Mouse (Mus musculus) embryonic facial prominence, embryonic 15.5 days (tissue): ENCODE results near the gene Nin. TPM values are rescaled to one million over a fixed set of nuclear protein-coding genes. Genes with fewer than 3 reads are reported as not detected.

ENCODE experiments used
- ATAC-seq: fragments of 200-750 bp; cut with Nextera tagmentation; 2 replicates; pipeline ENCODE4 v1.8.0; 2017; ENCODE audit warnings: low read depth, moderate TSS enrichment; ENCODE audit not compliant: insufficient number of reproducible peaks, low FRiP score, low TSS enrichment
- H3K27ac ChIP-seq: fragments of 300-500 bp; sonication (generic); replicated peaks from 2 replicates; pipeline ENCODE4 v1.5.1; 2015; ENCODE audit warnings: mild to moderate bottlenecking, inconsistent platforms
- H3K27me3 ChIP-seq: fragments of 300-500 bp; sonication (generic); 2 replicates; pipeline ENCODE4 v1.6.1; 2015; ENCODE audit warnings: inconsistent platforms
- H3K36me3 ChIP-seq: fragments of 300-500 bp; sonication (generic); 2 replicates; pipeline ENCODE4 v1.6.1; 2015; ENCODE audit warnings: mild to moderate bottlenecking, inconsistent platforms
- H3K4me1 ChIP-seq: fragments of 300-500 bp; sonication (generic); 2 replicates; pipeline ENCODE4 v1.6.1; 2015; ENCODE audit warnings: inconsistent platforms
- H3K4me2 ChIP-seq: fragments of 300-500 bp; sonication (generic); replicated peaks from 2 replicates; pipeline ENCODE4 v1.6.1; 2015; ENCODE audit warnings: mild to moderate bottlenecking, inconsistent platforms
- H3K4me3 ChIP-seq: fragments of 300-500 bp; sonication (generic); replicated peaks from 2 replicates; pipeline ENCODE4 v1.5.1; 2015; ENCODE audit warnings: mild to moderate bottlenecking, inconsistent platforms
- H3K9ac ChIP-seq: fragments of 300-500 bp; sonication (generic); 2 replicates; pipeline ENCODE4 v1.6.1; 2015; ENCODE audit warnings: inconsistent platforms
- H3K9me3 ChIP-seq: fragments of 300-500 bp; sonication (generic); replicated peaks from 2 replicates; pipeline ENCODE4 v1.6.1; 2016; ENCODE audit warnings: inconsistent platforms
- WGBS: fragments of 180-500 bp; shearing (Covaris S2); methylation state at CpG from one replicate; pipeline ENCODE4 v1.1.7; 2015; 5-methylcytosine and 5-hydroxymethylcytosine counted together
- polyA plus RNA-seq: library from polyadenylated mRNA; unstranded; fragments of >200 nt; fragmentation: Nextera tagmentation; extraction: Ambion mirVana; gene quantifications from 2 replicates; pipeline ENCODE4 v1.2.1, GENCODE M21; 2015

The Nin gene
- polyA plus RNA-seq, 1 experiment from 2014 or later, result 14.8 TPM

GRCm38 (mm10) chr12:70010356-70010755 lies 103.2 kb downstream of the Nin start:
- no peak overlapping the region for H3K4me3 ChIP-seq
- ATAC-seq, result no peak
- 94% methylated on average over 4 of the region's 4 CpGs for WGBS
- no peak overlapping the region for H3K27ac ChIP-seq
- H3K4me1 ChIP-seq, result peaks cover 2% of the 10 kb centered on the region; the same call in 1 of the 2 replicates
- H3K9ac ChIP-seq, result no peak overlapping the region
- peaks cover 19% of the 10 kb centered on the region for H3K36me3 ChIP-seq
- no peaks in the 10 kb centered on the region for H3K27me3 ChIP-seq
- 0 out of 2 replicates have a peak, but pooled peaks cover 3% of the 10 kb centered on the region for H3K9me3 ChIP-seq
- H3K4me2 ChIP-seq, result no peak overlapping the region

DNA sequence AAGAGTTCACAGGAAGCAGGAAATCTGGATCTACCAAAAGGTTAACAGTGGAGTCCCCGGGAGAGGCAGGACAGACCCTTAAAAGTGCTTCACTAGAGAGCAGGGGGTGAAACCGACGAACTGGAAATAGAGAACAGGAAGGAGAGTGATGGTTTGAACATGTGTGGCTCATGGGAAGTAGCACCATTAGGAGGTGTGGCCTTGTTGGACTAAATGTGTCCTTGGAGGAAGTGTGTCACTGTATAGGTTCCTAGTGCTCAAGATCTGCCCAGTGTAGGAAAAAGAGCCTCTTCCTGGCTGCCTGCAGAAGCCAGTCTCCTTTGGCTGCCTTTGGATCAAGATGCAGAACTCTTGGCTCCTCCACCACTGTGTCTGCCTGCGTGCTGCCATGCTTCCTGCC lies 108.4 kb downstream of the Nin start:
- H3K4me2 ChIP-seq, result no peak overlapping the region
- WGBS, result 75% methylated on average over 4 of the region's 4 CpGs
- no peak overlapping the region for H3K9ac ChIP-seq
- no peak overlapping the region for H3K4me3 ChIP-seq
- no peaks in the 10 kb centered on the region for H3K9me3 ChIP-seq
- ATAC-seq, result no peak
- H3K27ac ChIP-seq, result no peak overlapping the region
- no peaks in the 10 kb centered on the region for H3K4me1 ChIP-seq
- no peaks in the 10 kb centered on the region for H3K27me3 ChIP-seq
- H3K36me3 ChIP-seq, result no peaks in the 10 kb centered on the region

- no peak overlapping the region for H3K27ac ChIP-seq
- no peak overlapping the region for H3K9ac ChIP-seq
- no peaks in the 10 kb centered on the region for H3K27me3 ChIP-seq
- 66% methylated on average over 13 of the region's 13 CpGs for WGBS
- no peaks in the 10 kb centered on the region for H3K36me3 ChIP-seq
- H3K4me2 ChIP-seq, result no peak overlapping the region
- H3K9me3 ChIP-seq, result no peaks in the 10 kb centered on the region
- no peak for ATAC-seq
- H3K4me3 ChIP-seq, result no peak overlapping the region
- H3K4me1 ChIP-seq, result no peaks in the 10 kb centered on the region
Observed at GRCm38 (mm10) chr12:69998186-69998983, 115.1 kb downstream of the Nin start.

- H3K9ac ChIP-seq, result no peak overlapping the region
- no peaks in the 10 kb centered on the region for H3K36me3 ChIP-seq
- no peaks in the 10 kb centered on the region for H3K9me3 ChIP-seq
- no peak overlapping the region for H3K4me3 ChIP-seq
- no peaks in the 10 kb centered on the region for H3K4me1 ChIP-seq
- H3K27ac ChIP-seq, result no peak overlapping the region
- no peak overlapping the region for H3K4me2 ChIP-seq
- WGBS, result 39% methylated on average over 3 of the region's 3 CpGs
- no peaks in the 10 kb centered on the region for H3K27me3 ChIP-seq
- ATAC-seq, result no peak
Observed at GRCm38 (mm10) chr12:69995382-69995781, 118.1 kb downstream of the Nin start.

- peak; percentile 89 for ATAC-seq
- Histone ChIP-seq H3K9me3 (no peaks in the 10 kb centered on the region), H3K4me3 (peak within 1 kb of the TSS; percentile 92), H3K4me2 (peak within 1 kb of the TSS; percentile 63), H3K27me3 (no peaks in the 10 kb centered on the region), H3K4me1 (peaks cover 13% of the 10 kb centered on the region), H3K27ac (peak within 1 kb of the TSS; percentile 90), H3K36me3 (peaks cover 19% of the 10 kb centered on the region), H3K9ac (peak within 1 kb of the TSS; percentile 93)
- under 1% methylated on average over 74 of the region's 102 CpGs for WGBS
Observed at GRCm38 (mm10) chr12:69986786-69987497, 126.6 kb downstream of the Nin start, which contains the start of gene Sav1. TSS of gene Sav1 (minus strand) at chr12:69987002.

DNA sequence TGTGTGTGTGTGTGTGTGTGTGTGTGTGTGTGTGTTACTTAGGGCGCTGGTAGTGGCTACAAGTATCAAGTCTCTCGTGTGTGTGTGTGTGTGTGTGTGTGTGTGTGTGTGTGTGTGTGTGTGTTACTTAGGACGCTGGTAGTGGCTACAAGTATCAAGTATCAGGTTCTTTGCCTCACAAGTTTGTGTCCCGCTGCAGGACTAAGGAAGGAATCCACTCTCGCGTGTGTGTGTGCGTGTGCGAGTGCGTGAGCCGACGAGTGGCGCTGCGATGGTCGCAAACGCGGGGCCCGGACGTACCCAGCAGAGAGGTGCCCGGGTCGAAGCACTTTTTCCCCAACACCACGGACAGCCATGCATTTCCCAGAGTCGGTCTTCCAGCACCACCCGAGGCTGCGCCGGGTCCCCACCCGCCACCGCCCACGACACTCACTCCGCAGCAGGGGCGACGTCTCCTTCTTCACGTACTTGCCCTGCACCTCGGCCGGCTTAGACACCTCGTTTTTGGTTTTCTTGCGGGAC lies 127.2 kb downstream of the Nin start:
- no peaks in the 10 kb centered on the region for H3K27me3 ChIP-seq
- peak overlapping the region; percentile 90 for H3K27ac ChIP-seq
- peaks cover 13% of the 10 kb centered on the region for H3K4me1 ChIP-seq
- no peaks in the 10 kb centered on the region for H3K9me3 ChIP-seq
- peak overlapping the region; percentile 93 for H3K9ac ChIP-seq
- WGBS, result under 1% methylated on average over 33 of the region's 36 CpGs
- H3K36me3 ChIP-seq, result peaks cover 23% of the 10 kb centered on the region
- peak overlapping the region; percentile 63 for H3K4me2 ChIP-seq
- ATAC-seq, result peak; percentile 68
- H3K4me3 ChIP-seq, result peak overlapping the region; percentile 92

- 20% methylated on average over 4 of the region's 4 CpGs for WGBS
- Histone ChIP-seq H3K27ac (no peak overlapping the region), H3K27me3 (no peaks in the 10 kb centered on the region), H3K4me1 (peaks cover 13% of the 10 kb centered on the region), H3K9ac (0 out of 2 replicates have a peak overlapping the region, but pooled peaks have one; percentile 19), H3K4me2 (peak overlapping the region; percentile 63), H3K4me3 (peak overlapping the region; percentile 92), H3K9me3 (no peaks in the 10 kb centered on the region), H3K36me3 (peaks cover 27% of the 10 kb centered on the region)
- no peak for ATAC-seq
Observed at GRCm38 (mm10) chr12:69985546-69985945, 128.0 kb downstream of the Nin start.

DNA sequence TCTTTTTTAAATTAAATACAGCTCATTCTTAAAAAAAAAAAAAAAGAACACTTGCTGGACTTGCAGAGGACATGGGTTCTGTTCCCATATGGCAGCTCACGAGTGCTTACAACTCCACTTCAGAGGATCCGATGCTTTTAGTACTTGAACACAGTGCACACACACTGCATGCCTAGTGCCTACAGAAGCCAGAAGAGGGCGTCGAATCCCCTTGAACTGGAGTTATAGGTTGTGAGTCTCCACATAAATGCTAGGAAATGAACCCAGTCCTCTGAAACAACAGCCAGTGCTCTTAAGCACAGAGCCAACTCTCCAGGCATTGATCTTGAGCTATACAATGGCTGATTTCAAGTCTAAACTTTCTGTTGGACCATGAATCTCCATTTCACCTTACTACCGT lies 130.6 kb downstream of the Nin start:
- Histone ChIP-seq H3K4me1 (peaks cover 13% of the 10 kb centered on the region), H3K27ac (no peak overlapping the region), H3K4me3 (no peak overlapping the region), H3K36me3 (peaks cover 37% of the 10 kb centered on the region), H3K4me2 (no peak overlapping the region), H3K9me3 (no peaks in the 10 kb centered on the region), H3K9ac (no peak overlapping the region), H3K27me3 (no peaks in the 10 kb centered on the region)
- no peak for ATAC-seq
- WGBS, result 74% methylated on average over 5 of the region's 5 CpGs

- H3K4me3 ChIP-seq, result no peak overlapping the region
- H3K9me3 ChIP-seq, result no peaks in the 10 kb centered on the region
- H3K4me2 ChIP-seq, result no peak overlapping the region
- H3K27me3 ChIP-seq, result no peaks in the 10 kb centered on the region
- no peak overlapping the region for H3K9ac ChIP-seq
- no peak overlapping the region for H3K27ac ChIP-seq
- 0 out of 2 replicates have a peak, but pooled peaks cover 8% of the 10 kb centered on the region for H3K4me1 ChIP-seq
- ATAC-seq, result no peak
- H3K36me3 ChIP-seq, result peaks cover 25% of the 10 kb centered on the region
- 59% methylated on average over 9 of the region's 9 CpGs for WGBS
Observed at GRCm38 (mm10) chr12:69977376-69977998, 136.0 kb downstream of the Nin start.

- Histone ChIP-seq H3K27me3 (no peaks in the 10 kb centered on the region), H3K27ac (no peak overlapping the region), H3K9ac (no peak overlapping the region), H3K9me3 (no peaks in the 10 kb centered on the region), H3K4me2 (no peak overlapping the region), H3K4me3 (no peak overlapping the region), H3K36me3 (peaks cover 24% of the 10 kb centered on the region), H3K4me1 (0 out of 2 replicates have a peak, but pooled peaks cover 8% of the 10 kb centered on the region)
- WGBS, result 81% methylated on average over 6 of the region's 6 CpGs
- ATAC-seq, result no peak
Observed at GRCm38 (mm10) chr12:69976688-69977087, 136.8 kb downstream of the Nin start.

GRCm38 (mm10) chr12:69973666-69974065 lies 139.9 kb downstream of the Nin start:
- Histone ChIP-seq H3K36me3 (peaks cover 36% of the 10 kb centered on the region), H3K27me3 (no peaks in the 10 kb centered on the region), H3K27ac (no peak overlapping the region), H3K9me3 (no peaks in the 10 kb centered on the region), H3K4me3 (no peak overlapping the region), H3K4me2 (no peak overlapping the region), H3K4me1 (0 out of 2 replicates have a peak, but pooled peaks cover 8% of the 10 kb centered on the region), H3K9ac (no peak overlapping the region)
- ATAC-seq, result no peak
